Mouse (Mus musculus): ENCODE measurements at regions not wholly inside any gene's neighbourhood (a gene's known extent, or its start where the extent isn't known, plus 50 kb on each side); places are given as distances from the start of the nearest gene placed in this dataset.

GRCm38 (mm10) chr2:75352564-75352963 is 306.5 kb upstream of the Hnrnpa3 start:
- in situ Hi-C loops (cut with MboI; ENCODE audit: low pct_unique_long_range_greater_than_20kb in 1 of 2, low sequenced_read_pairs in 2 of 2, unreplicated experiment in 1 of 2), result no loop called here

- in situ Hi-C loops (cut with MboI; ENCODE audit: low pct_unique_long_range_greater_than_20kb in 1 of 2, low sequenced_read_pairs in 2 of 2, unreplicated experiment in 1 of 2), result no loop called here
Measured at GRCm38 (mm10) chr2:75356691-75357375, 302.2 kb upstream of the Hnrnpa3 start.

GRCm38 (mm10) chr2:75357516-75357915 is 301.5 kb upstream of the Hnrnpa3 start:
- in situ Hi-C loops (cut with MboI; ENCODE audit: low pct_unique_long_range_greater_than_20kb in 1 of 2, low sequenced_read_pairs in 2 of 2, unreplicated experiment in 1 of 2), result no loop called here

GRCm38 (mm10) chr2:75360936-75361335 is 298.1 kb upstream of the Hnrnpa3 start:
- in situ Hi-C loops (cut with MboI; ENCODE audit: low pct_unique_long_range_greater_than_20kb in 1 of 2, low sequenced_read_pairs in 2 of 2, unreplicated experiment in 1 of 2), result no loop called here

GRCm38 (mm10) chr2:75376666-75377065 is 282.4 kb upstream of the Hnrnpa3 start:
- in situ Hi-C loops (cut with MboI; ENCODE audit: low pct_unique_long_range_greater_than_20kb in 1 of 2, low sequenced_read_pairs in 2 of 2, unreplicated experiment in 1 of 2), result no loop called here

- in situ Hi-C loops (cut with MboI; ENCODE audit: low pct_unique_long_range_greater_than_20kb in 1 of 2, low sequenced_read_pairs in 2 of 2, unreplicated experiment in 1 of 2), result no loop called here
Measured at GRCm38 (mm10) chr2:75385551-75386263, 273.4 kb upstream of the Hnrnpa3 start.

- in situ Hi-C loops (cut with MboI; ENCODE audit: low pct_unique_long_range_greater_than_20kb in 1 of 2, low sequenced_read_pairs in 2 of 2, unreplicated experiment in 1 of 2), result no loop called here
Measured at GRCm38 (mm10) chr2:75386636-75387035, 272.4 kb upstream of the Hnrnpa3 start.

- in situ Hi-C loops (cut with MboI; ENCODE audit: low pct_unique_long_range_greater_than_20kb in 1 of 2, low sequenced_read_pairs in 2 of 2, unreplicated experiment in 1 of 2), result no loop called here
Measured at GRCm38 (mm10) chr2:75392041-75392440, 267.0 kb upstream of the Hnrnpa3 start.

GRCm38 (mm10) chr2:75394928-75395673 is 264.0 kb upstream of the Hnrnpa3 start:
- in situ Hi-C loops (cut with MboI; ENCODE audit: low pct_unique_long_range_greater_than_20kb in 1 of 2, low sequenced_read_pairs in 2 of 2, unreplicated experiment in 1 of 2), result no loop called here

- in situ Hi-C loops (cut with MboI; ENCODE audit: low pct_unique_long_range_greater_than_20kb in 1 of 2, low sequenced_read_pairs in 2 of 2, unreplicated experiment in 1 of 2), result no loop called here
Measured at GRCm38 (mm10) chr2:75396016-75396415, 263.0 kb upstream of the Hnrnpa3 start.

- in situ Hi-C loops (cut with MboI; ENCODE audit: low pct_unique_long_range_greater_than_20kb in 1 of 2, low sequenced_read_pairs in 2 of 2, unreplicated experiment in 1 of 2), result no loop called here
Measured at GRCm38 (mm10) chr2:75400291-75400870, 258.7 kb upstream of the Hnrnpa3 start.

GRCm38 (mm10) chr2:75403791-75404190 is 255.3 kb upstream of the Hnrnpa3 start:
- in situ Hi-C loops (cut with MboI; ENCODE audit: low pct_unique_long_range_greater_than_20kb in 1 of 2, low sequenced_read_pairs in 2 of 2, unreplicated experiment in 1 of 2), result no loop called here

- in situ Hi-C loops (cut with MboI; ENCODE audit: low pct_unique_long_range_greater_than_20kb in 1 of 2, low sequenced_read_pairs in 2 of 2, unreplicated experiment in 1 of 2), result no loop called here
Measured at GRCm38 (mm10) chr2:75405524-75406214, 253.4 kb upstream of the Hnrnpa3 start.

- in situ Hi-C loops (cut with MboI; ENCODE audit: low pct_unique_long_range_greater_than_20kb in 1 of 2, low sequenced_read_pairs in 2 of 2, unreplicated experiment in 1 of 2), result no loop called here
Measured at GRCm38 (mm10) chr2:75406721-75407455, 252.2 kb upstream of the Hnrnpa3 start.

GRCm38 (mm10) chr2:75407560-75407959 is 251.5 kb upstream of the Hnrnpa3 start:
- in situ Hi-C loops (cut with MboI; ENCODE audit: low pct_unique_long_range_greater_than_20kb in 1 of 2, low sequenced_read_pairs in 2 of 2, unreplicated experiment in 1 of 2), result no loop called here

GRCm38 (mm10) chr2:75408016-75408415 is 251.0 kb upstream of the Hnrnpa3 start:
- in situ Hi-C loops (cut with MboI; ENCODE audit: low pct_unique_long_range_greater_than_20kb in 1 of 2, low sequenced_read_pairs in 2 of 2, unreplicated experiment in 1 of 2), result no loop called here

GRCm38 (mm10) chr2:75409806-75410205 is 249.3 kb upstream of the Hnrnpa3 start:
- in situ Hi-C loops (cut with MboI; ENCODE audit: low pct_unique_long_range_greater_than_20kb in 1 of 2, low sequenced_read_pairs in 2 of 2, unreplicated experiment in 1 of 2), result no loop called here

GRCm38 (mm10) chr2:75412735-75413134 is 246.3 kb upstream of the Hnrnpa3 start:
- in situ Hi-C loops (cut with MboI; ENCODE audit: low pct_unique_long_range_greater_than_20kb in 1 of 2, low sequenced_read_pairs in 2 of 2, unreplicated experiment in 1 of 2), result no loop called here
